Mouse (Mus musculus) cerebellum, adult 11-12 months (tissue): ENCODE results near the gene Sorcs1.

Source experiments
- DNase-seq: peaks from one replicate; pipeline ENCODE4 v3.0.0; 2022

Gene Sorcs1

GRCm38 (mm10) chr19:50534031-50534430, 144.4 kb downstream of the Sorcs1 start:
- DNase-seq, result no peak

DNA sequence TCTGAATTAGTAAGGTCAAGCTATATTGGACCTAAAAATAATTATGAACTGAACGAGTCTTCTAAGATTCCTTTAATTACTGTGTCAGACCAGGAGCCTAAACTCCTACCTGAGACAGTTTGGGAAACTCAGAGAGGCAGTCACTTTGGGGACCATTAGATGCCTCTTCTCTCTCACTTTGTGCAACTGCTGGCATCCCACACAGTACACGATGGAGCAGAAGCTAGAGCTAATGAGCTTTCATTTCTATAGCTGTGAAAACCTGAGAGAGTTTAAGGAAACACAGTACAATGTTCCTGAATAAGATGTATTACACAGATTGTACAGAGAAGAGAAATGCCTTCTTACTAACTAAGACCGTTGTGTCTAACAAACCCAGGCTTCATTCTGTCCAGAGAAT, 150.6 kb downstream of the Sorcs1 start:
- DNase-seq, result no peak

DNA sequence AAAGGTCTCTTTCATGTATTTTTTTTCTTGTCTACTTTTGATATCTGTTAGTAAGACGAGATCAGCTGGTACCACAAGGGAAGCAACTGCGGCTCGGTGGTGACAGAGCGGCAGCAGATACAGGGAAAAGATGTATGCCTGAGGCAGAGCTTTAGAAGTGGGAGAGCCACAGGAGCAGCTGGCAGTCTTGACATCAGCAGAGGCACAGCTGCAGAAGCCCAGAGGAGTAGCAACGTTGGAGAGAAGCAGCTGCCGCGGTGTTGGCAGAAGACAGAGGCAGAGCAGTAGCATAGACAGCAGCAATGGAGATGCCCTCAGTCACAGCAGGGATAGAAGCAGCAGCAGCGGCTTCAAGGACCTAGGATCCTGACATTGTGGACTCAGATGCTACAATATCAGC, 152.4 kb downstream of the Sorcs1 start:
- DNase-seq, result no peak

DNA sequence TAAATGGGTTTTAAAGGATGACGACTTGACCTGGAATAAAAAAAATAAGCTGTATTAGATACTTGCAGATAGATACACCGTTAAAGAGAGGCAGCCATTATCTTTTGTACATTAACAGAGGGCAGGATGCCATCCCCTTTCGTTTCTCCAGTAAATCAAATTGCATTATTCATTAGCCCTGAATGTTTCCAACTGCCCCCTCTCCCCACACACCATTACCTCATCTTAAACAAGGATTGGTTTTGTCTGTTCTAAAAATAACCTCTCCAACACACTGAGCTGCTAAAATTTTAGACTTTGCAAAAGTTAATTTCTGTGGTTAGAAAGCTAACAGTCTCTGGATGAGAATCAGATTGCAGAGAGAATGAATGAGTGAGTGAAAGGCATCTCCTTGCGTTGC, 156.5 kb downstream of the Sorcs1 start:
- DNase-seq, result no peak

GRCm38 (mm10) chr19:50515059-50515673, 163.3 kb downstream of the Sorcs1 start:
- no peak for DNase-seq

DNA sequence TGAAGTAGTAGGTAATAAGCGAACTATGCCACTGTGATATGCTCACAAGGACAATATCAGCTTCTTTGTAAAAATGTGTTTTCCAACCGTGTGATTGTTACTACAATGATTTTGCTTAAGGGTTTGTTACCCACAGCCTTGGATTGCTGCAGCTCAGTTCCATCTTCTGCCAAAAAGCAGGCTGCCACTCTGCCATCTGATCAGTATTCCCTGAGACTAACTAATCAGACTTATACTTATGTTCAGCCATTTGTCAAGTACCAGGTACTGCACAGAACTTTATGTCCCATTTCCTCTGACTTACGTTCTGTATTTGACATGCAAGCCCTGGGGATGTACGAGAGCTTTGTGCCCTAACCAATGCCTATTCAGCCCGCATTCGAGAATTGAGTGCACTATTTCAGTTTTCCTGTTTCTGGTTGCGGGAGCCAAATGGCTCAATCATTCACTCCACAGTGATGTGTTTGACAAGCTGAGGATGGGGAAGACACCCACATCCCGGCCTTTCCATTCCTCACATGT, 164.1 kb downstream of the Sorcs1 start:
- no peak for DNase-seq

DNA sequence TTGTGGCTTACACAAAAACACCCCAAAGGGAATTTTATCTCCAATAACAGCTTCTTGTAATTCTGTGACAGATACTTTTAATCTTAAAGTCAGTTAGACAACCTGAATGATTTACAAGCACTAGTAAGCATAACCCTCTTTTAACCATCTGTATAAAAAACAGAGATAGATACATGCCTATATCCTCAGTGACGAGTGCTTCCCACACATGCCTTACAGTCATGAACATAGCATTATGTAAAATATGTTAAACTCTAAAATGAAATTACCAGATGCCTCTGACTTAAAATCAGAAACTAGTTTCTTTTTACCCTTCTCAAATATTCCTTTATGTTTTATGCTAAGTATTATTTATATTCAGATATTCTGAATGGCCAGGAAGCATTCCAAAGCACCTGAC, 175.6 kb downstream of the Sorcs1 start:
- DNase-seq, result no peak

DNA sequence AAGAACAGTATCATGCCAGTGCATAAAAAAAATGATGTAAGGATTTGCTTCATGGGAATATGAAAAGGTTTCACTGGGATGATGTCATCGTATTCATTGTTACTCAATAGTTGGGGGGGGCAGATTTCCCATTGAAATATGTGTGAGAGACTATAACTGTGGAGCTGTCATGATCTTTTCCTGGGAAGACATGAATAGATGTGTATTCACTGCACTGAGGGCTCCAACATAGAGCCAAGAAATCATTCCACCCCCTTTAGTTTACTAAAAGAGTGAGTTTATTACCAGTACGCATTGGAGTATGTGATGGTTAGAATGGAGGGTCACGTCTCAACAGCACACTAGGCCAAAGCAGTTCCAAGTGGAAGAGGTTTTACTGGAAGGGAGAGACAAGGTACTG, 187.3 kb downstream of the Sorcs1 start:
- no peak for DNase-seq

DNA sequence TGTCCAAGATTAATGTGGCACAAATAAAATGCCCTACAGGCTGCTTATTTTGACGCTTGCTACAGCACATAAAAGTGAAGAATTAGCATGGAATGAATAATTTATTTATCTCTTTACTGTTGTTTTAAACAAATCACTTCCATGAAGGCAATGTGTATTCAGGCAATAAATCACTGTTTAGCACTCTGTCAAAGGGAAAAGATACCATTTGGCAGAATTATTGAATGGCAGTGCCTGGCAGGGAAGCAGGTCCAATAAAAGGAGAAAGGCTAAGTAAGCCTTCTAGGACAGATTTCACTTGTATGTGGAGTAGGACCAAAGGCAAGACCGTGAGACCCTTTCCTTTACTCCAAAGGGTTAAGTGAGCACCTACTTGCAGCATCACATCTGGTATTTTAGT, 187.7 kb downstream of the Sorcs1 start:
- no peak for DNase-seq

DNA sequence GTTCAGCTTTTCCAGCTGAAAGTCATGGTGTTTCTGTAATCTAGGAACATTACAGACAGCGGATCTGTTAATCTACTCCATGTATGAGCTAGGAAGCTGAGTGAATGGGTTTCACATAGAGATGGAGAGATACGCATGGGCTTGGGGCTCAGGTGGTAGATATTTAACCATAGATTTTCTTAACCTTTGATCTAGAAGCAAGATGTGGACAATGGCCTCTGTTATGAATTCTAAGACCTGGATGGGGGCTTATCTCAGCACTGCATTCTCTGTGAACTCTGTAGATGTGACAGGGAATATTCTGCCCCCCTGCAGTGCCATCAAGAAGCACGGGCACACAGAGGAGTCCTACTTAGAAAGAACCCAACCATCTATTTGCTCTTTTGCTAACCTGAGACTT, 188.7 kb downstream of the Sorcs1 start:
- DNase-seq, result no peak

DNA sequence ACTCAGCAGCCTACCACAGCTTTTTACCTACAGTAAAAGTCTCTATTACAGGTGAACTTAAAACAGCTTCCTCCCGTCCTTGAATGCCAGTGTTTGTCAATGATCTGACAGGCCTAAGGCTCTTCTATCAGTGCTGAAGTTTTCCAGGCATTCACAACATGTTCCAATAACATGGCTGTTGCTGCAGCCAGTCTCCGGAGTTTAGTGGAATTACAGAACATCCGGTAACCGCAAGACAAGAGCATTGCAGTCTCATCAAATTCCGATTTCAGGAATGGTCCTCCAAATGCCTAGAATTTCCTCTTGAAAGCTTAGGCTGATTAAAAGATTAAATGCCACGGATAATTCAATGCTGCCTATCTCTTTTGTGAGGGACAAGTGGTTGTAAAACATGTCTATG, 190.0 kb downstream of the Sorcs1 start:
- no peak for DNase-seq

GRCm38 (mm10) chr19:50487768-50488167, 190.7 kb downstream of the Sorcs1 start:
- DNase-seq, result no peak

GRCm38 (mm10) chr19:50486345-50486744, 192.1 kb downstream of the Sorcs1 start:
- no peak for DNase-seq

- DNase-seq, result peak; percentile 48
Observed at GRCm38 (mm10) chr19:50476774-50477173, 201.7 kb downstream of the Sorcs1 start.

DNA sequence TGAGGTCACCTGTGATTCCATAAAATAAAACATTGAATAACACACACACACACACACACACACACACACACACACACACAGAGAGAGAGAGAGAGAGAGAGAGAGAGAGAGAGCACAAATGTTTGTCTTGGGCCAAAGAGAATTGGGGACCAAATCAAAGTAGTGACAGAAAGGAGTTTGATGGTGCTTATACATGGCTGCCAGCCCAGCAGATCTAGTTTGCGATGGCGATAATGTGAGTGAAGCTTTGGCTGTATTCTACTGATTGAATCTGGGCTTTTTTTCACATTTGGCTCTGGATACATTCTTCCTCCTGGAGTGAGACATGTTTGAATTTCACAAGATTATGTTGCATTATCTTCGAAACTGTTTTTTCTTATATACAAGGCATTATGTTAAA, 209.9 kb downstream of the Sorcs1 start:
- DNase-seq, result no peak

- DNase-seq, result no peak
Observed at GRCm38 (mm10) chr19:50464811-50465210, 213.6 kb downstream of the Sorcs1 start.

DNA sequence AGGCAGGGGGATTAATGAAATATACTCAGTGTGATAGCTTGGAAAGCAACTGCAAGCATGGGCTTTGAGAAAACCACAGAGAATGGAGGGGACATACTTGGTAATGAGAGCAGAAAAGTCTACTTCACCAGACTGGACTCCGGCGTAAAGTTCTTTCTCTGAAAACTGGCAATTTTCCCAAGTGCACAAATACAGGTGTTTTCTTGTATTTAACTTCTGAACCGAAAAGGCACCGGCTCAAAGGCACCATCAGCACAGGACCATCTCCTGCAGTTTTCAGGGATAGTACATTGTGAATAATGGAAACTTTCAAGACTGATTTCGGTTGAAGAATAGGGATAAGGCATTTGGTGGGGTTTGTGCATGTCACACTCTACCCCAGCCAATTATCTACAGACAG, 219.9 kb downstream of the Sorcs1 start:
- DNase-seq, result no peak

DNA sequence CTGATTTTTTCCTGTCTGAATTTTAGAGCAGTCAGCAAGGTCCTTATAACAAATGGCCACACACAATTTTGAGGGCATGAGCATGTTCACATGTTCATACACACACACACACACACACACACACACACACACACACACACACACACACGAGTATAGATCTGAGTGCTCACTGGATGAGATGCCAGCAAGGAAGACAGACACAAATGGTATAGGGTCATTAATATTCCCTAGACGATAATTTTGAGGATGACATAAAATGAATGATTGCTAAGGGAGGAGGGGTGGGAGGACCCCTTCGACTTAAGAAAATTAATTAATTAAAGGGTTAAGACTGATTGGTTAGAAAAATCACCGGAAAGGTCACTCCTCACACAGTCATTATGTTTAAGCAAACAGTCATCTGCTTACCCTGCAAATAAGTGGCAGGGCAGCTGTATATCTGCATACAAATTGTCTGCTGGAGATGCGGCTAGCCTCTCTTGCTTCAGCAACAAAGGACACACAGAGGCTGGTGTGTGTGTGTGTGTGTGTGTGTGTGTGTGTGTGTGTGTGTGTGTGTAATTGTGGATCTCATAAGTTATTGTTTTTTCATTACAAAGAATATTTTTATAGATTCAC, 221.1 kb downstream of the Sorcs1 start:
- DNase-seq, result no peak

DNA sequence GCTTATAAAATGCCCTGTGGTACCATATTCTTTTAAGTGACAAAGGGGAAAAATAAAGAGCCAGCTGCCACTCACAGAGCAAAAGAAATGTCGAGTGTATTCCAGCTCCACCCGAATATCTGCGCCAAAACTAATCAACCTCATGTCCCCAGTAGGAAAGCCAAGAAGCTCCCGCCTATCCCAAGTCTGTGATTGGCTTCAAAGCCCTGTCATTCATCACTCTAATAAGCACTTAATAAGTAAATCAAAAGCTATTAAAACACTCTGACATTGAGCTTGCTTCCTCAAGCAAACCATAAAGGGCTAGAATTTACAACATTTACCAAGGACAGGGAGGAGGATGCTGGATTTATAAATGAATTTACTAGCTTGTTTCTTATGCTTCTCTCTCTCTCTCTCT, 237.3 kb downstream of the Sorcs1 start:
- DNase-seq, result no peak

- no peak for DNase-seq
Observed at GRCm38 (mm10) chr19:50440246-50440910, 238.1 kb downstream of the Sorcs1 start.

GRCm38 (mm10) chr19:50439464-50439881, 239.0 kb downstream of the Sorcs1 start:
- DNase-seq, result no peak

DNA sequence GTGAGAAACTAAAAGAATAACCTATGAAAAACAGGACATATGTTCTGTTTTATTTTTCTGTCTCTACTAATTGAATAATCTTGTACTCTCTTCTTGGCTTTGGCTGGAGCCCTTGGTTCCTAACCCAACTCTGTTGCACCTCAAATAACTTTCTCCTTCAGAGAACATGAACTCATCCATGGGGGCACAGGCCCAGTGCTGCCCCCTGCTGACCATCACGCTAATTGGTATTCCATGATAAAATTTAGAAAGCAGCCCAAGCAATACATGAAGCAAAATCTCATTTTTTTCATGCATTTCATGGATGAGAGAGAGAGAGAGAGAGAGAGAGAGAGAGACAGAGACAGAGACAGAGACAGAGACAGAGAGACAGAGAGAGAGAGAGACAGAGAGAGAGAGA, 255.5 kb downstream of the Sorcs1 start:
- DNase-seq, result no peak

DNA sequence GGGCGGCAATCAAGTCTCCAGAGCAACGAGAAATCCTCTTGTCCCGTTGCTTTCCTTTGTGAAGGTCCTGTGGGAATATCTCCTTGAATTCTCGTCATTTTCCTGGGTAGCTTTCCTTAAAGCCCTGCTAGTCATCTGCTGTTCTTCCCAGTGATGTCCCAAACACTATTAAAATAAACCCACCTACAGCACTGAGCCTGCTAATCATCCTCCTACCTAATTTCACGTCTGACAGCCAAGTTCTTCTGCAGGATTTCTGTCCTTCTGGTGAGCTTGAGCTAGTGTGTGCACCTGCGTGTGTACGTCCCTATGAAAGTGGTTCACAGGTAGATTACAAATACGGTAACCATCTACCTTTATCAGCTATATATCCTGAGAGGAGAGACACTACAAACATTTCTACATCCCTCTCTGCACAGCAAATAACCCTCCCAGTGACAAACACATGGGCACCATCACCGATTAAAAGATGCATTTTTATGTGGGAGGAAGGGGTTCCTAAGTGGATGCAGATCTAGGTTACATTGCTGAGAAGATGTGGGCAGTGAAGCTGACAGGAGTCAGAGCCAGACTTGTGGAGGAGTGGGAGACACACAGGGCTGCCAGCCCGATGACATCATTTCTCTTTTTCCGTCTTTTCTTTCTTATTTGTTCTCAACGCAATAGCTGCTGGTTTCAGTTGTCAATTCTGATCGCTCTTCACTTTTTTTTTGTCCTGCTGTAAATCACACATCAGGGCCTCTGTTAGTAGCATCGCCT, 259.3 kb downstream of the Sorcs1 start:
- DNase-seq, result no peak

- DNase-seq, result no peak
Observed at GRCm38 (mm10) chr19:50410561-50410960, 267.9 kb downstream of the Sorcs1 start.
